Mouse (Mus musculus) adrenal gland, postnatal 36 days (tissue): Measurements from ENCODE around the gene Tango6. TPM values are rescaled to one million over a fixed set of nuclear protein-coding genes. Genes with fewer than 3 reads are reported as not detected.

Source experiments
- DNase-seq, 2 experiments: peaks; one replicate each; pipeline ENCODE4 v3.0.0; 2021; ENCODE audit warnings: mixed read lengths in 1 of 2
- total RNA-seq, 2 experiments: library from RNA; stranded (reverse); gene quantifications; 2 replicates each; pipeline ENCODE4 v1.2.3; 2021

Tango6 gene
- total RNA-seq, 2 experiments from 2014 or later, result 8.2 to 11.1 TPM

- no peak for DNase-seq
These were observed 133.7 kb downstream of the Tango6 start for GRCm38 (mm10) chr8:106816431-106817170.

- DNase-seq, result no peak
These were observed 134.3 kb downstream of the Tango6 start for GRCm38 (mm10) chr8:106817171-106817545.

GRCm38 (mm10) chr8:106818626-106819515 is 136.0 kb downstream of the Tango6 start:
- peak in 1 of 2 experiments; percentile 2 for DNase-seq

- DNase-seq, result peak; percentile 7 to 24
These were observed 136.7 kb downstream of the Tango6 start for GRCm38 (mm10) chr8:106819581-106819980.

- no peak for DNase-seq
These were observed 138.0 kb downstream of the Tango6 start for GRCm38 (mm10) chr8:106820553-106821515.

- DNase-seq, result no peak
These were observed 146.1 kb downstream of the Tango6 start for GRCm38 (mm10) chr8:106828921-106829320.

GRCm38 (mm10) chr8:106829526-106830045 is 146.7 kb downstream of the Tango6 start:
- DNase-seq, result no peak

- peak; percentile 21 to 41 for DNase-seq
These were observed 152.0 kb downstream of the Tango6 start for GRCm38 (mm10) chr8:106834899-106835298.

GRCm38 (mm10) chr8:106836525-106836924 is 153.7 kb downstream of the Tango6 start:
- DNase-seq, result no peak

- DNase-seq, result no peak
These were observed 155.9 kb downstream of the Tango6 start for GRCm38 (mm10) chr8:106838803-106839202.

GRCm38 (mm10) chr8:106839209-106840001 is 156.5 kb downstream of the Tango6 start:
- peak in 1 of 2 experiments; percentile 15 for DNase-seq

GRCm38 (mm10) chr8:106850034-106850433 is 167.2 kb downstream of the Tango6 start:
- no peak for DNase-seq

GRCm38 (mm10) chr8:106854534-106855241 is 171.8 kb downstream of the Tango6 start:
- DNase-seq, result peak; percentile 40 to 44

GRCm38 (mm10) chr8:106855242-106855562 is 172.3 kb downstream of the Tango6 start:
- DNase-seq, result peak; percentile 18 to 50

- no peak for DNase-seq
These were observed 180.0 kb downstream of the Tango6 start for GRCm38 (mm10) chr8:106862845-106863244.

- no peak for DNase-seq
These were observed 182.5 kb downstream of the Tango6 start for GRCm38 (mm10) chr8:106865354-106865753.

- DNase-seq, result peak in 1 of 2 experiments; percentile 13
These were observed 187.2 kb downstream of the Tango6 start, which contains the start of gene Has3 for GRCm38 (mm10) chr8:106870051-106870450. Gene Has3, plus strand, starts transcription at chr8:106870242.

- peak; percentile 79 to 81 for DNase-seq
These were observed 187.9 kb downstream of the Tango6 start for GRCm38 (mm10) chr8:106870537-106871327.

- peak; percentile 23 to 38 for DNase-seq
These were observed 188.6 kb downstream of the Tango6 start for GRCm38 (mm10) chr8:106871328-106871926.
